Mouse (Mus musculus) heart, embryonic 15.5 days (tissue): ENCODE measurements around the gene Hectd1. TPM values are rescaled to one million over a fixed set of nuclear protein-coding genes. Genes with fewer than 3 reads are reported as not detected.
A peak's percentile ranks its signal among the peaks of the same experiment; 100 is the strongest.

Source experiments
- ATAC-seq: fragments of 200-750 bp; cut with Nextera tagmentation; replicated peaks from 2 replicates; pipeline ENCODE4 v1.8.0; 2017; ENCODE audit warnings: low read depth, moderate TSS enrichment; ENCODE audit not compliant: insufficient number of reproducible peaks, insufficient read depth, low FRiP score
- H3K27ac ChIP-seq: fragments of 300-500 bp; sonication (generic); 2 replicates; pipeline ENCODE4 v1.5.1; 2015; ENCODE audit warnings: mild to moderate bottlenecking, inconsistent platforms
- H3K27me3 ChIP-seq: fragments of 300-500 bp; sonication (generic); 2 replicates; pipeline ENCODE4 v1.6.1; 2015; ENCODE audit warnings: inconsistent platforms
- H3K36me3 ChIP-seq: fragments of 300-500 bp; sonication (generic); 2 replicates; pipeline ENCODE4 v1.6.1; 2015; ENCODE audit warnings: mild to moderate bottlenecking, inconsistent platforms
- H3K4me1 ChIP-seq: fragments of 300-500 bp; sonication (generic); replicated peaks from 2 replicates; pipeline ENCODE4 v1.6.1; 2015; ENCODE audit warnings: inconsistent platforms
- H3K4me2 ChIP-seq: fragments of 300-500 bp; sonication (generic); 2 replicates; pipeline ENCODE4 v1.6.1; 2015; ENCODE audit warnings: inconsistent platforms, mild to moderate bottlenecking, moderate library complexity
- H3K4me3 ChIP-seq: fragments of 300-500 bp; sonication (generic); 2 replicates; pipeline ENCODE4 v1.5.1; 2015; ENCODE audit warnings: mild to moderate bottlenecking, inconsistent platforms
- H3K9ac ChIP-seq: fragments of 300-500 bp; sonication (generic); 2 replicates; pipeline ENCODE4 v1.6.1; 2015; ENCODE audit warnings: mild to moderate bottlenecking, inconsistent platforms
- H3K9me3 ChIP-seq: fragments of 300-500 bp; sonication (generic); replicated peaks from 2 replicates; pipeline ENCODE4 v1.6.1; 2016; ENCODE audit warnings: inconsistent platforms
- WGBS: fragments of 180-500 bp; shearing (Covaris S2); methylation state at CpG from one replicate; pipeline ENCODE4 v1.1.7; 2015; ENCODE audit warnings: mixed read lengths; 5-methylcytosine and 5-hydroxymethylcytosine counted together
- polyA plus RNA-seq: library from polyadenylated mRNA; unstranded; fragments of >200 nt; fragmentation: Nextera tagmentation; extraction: Ambion mirVana; gene quantifications from 2 replicates; pipeline ENCODE4 v1.2.1, GENCODE M21; 2015

The Hectd1 gene
- polyA plus RNA-seq, 1 experiment from 2014 or later = 30.8 TPM

DNA sequence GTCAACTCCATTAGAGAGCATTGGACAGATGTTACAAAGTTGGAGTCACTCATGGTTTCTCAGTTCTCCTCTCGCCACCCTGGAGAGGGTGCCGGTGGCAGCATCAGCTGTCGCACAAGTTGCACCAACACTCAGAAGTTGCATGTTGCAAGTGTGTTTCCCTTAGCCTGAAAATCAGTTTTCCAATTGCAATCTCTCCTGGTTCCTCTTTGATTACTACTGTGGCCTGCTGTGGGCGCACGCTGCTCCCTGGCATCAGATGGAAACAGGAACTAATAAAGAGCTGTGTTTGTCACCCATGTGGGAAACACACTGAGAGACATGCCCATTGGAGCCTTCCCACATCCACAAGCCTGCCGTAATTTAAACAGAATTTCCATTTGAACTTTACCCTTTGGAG is 110.7 kb downstream of the Hectd1 start:
- Histone ChIP-seq H3K4me3 (no peak overlapping the region), H3K9ac (no peak overlapping the region), H3K4me1 (no peaks in the 10 kb centered on the region), H3K4me2 (no peak overlapping the region), H3K27ac (no peak overlapping the region), H3K9me3 (no peaks in the 10 kb centered on the region), H3K36me3 (peaks cover 9% of the 10 kb centered on the region; the same call in 1 of the 2 replicates), H3K27me3 (no peaks in the 10 kb centered on the region)
- no peak for ATAC-seq
- 91% methylated on average over 6 of the region's 6 CpGs for WGBS

DNA sequence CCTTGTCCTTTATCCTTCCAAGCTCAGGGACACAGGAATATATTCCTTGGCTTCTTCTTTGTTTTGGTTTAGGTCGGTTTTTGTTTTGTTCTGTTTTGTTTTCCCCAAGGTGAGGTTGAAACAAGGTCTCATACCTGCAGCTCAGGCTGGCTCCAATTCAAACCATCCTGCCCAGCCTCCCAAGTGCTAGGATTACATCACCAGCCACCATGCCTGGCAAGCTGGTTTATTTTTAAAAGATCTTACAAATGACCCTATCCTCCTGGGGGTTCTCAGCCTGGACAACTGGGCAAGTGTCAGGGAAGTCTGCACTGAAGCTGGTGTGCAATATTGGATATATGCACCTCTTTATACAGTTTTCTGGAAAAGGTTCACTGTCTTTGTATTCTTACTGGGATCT is 116.7 kb downstream of the Hectd1 start:
- H3K27ac ChIP-seq = no peak overlapping the region
- no peak for ATAC-seq
- WGBS = 66% methylated on average over 1 of the region's 1 CpGs
- no peak overlapping the region for H3K4me3 ChIP-seq
- no peak overlapping the region for H3K9ac ChIP-seq
- H3K36me3 ChIP-seq = no peaks in the 10 kb centered on the region
- no peaks in the 10 kb centered on the region for H3K9me3 ChIP-seq
- H3K27me3 ChIP-seq = no peaks in the 10 kb centered on the region
- peaks cover 16% of the 10 kb centered on the region for H3K4me1 ChIP-seq
- H3K4me2 ChIP-seq = no peak overlapping the region

- ATAC-seq = no peak
- no peaks in the 10 kb centered on the region for H3K27me3 ChIP-seq
- no peak overlapping the region for H3K4me2 ChIP-seq
- no peak overlapping the region for H3K4me3 ChIP-seq
- H3K36me3 ChIP-seq = no peaks in the 10 kb centered on the region
- 52% methylated on average over 5 of the region's 5 CpGs for WGBS
- peaks cover 16% of the 10 kb centered on the region for H3K4me1 ChIP-seq
- H3K9ac ChIP-seq = no peak overlapping the region
- H3K9me3 ChIP-seq = no peaks in the 10 kb centered on the region
- no peak overlapping the region for H3K27ac ChIP-seq
Measured at GRCm38 (mm10) chr12:51710154-51710553, 119.2 kb downstream of the Hectd1 start.

- Histone ChIP-seq H3K4me3 (no peak overlapping the region), H3K4me2 (no peak overlapping the region), H3K27me3 (no peaks in the 10 kb centered on the region), H3K36me3 (no peaks in the 10 kb centered on the region), H3K4me1 (peaks cover 16% of the 10 kb centered on the region), H3K9ac (no peak overlapping the region), H3K9me3 (no peaks in the 10 kb centered on the region), H3K27ac (no peak overlapping the region)
- 67% methylated on average over 3 of the region's 3 CpGs for WGBS
- no peak for ATAC-seq
Measured at GRCm38 (mm10) chr12:51709741-51710140, 119.6 kb downstream of the Hectd1 start.

DNA sequence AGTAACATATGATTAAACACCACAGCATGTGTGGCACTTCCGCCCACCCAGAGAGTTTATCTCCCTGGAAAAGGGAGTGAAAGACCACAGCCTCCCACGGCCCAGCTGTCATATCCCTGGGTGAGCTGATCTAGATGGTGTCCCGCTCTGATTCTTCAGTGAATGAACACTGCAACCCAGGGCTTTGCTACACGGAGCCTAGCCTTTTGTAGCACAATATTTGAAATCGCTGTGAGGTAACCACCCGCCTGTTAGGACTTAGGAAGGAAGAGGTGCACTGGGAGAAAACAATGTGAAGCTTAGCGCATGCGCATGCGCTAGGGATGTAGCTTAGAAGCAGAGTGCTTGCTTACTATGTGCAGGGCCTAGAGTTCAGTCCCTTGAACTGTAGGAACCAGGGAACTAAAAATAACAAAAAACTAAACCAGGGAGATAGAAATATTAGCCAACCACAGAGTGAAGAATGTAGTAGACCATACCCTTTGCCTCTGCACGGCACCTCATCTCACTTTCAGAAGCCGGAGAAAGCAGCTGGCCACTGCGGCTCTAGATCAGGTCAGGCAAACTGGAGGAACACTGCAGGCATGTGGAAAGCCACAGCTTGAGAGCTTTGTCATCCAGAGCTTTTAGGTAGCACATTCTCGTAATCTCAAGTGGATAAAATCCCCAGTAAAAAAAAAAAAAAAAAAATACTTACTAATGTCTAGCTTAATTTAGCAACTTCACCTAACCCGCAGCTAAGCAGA is 120.2 kb downstream of the Hectd1 start:
- 49% methylated on average over 14 of the region's 14 CpGs for WGBS
- Histone ChIP-seq H3K27ac (peak overlapping the region; percentile 64), H3K9ac (no peak overlapping the region), H3K4me3 (no peak overlapping the region), H3K4me1 (peaks cover 16% of the 10 kb centered on the region), H3K9me3 (no peaks in the 10 kb centered on the region), H3K36me3 (no peaks in the 10 kb centered on the region), H3K27me3 (no peaks in the 10 kb centered on the region), H3K4me2 (0 out of 2 replicates have a peak overlapping the region, but pooled peaks have one; percentile 13)
- 0 out of 2 replicates have a peak, but pooled peaks have one; percentile 25 for ATAC-seq

DNA sequence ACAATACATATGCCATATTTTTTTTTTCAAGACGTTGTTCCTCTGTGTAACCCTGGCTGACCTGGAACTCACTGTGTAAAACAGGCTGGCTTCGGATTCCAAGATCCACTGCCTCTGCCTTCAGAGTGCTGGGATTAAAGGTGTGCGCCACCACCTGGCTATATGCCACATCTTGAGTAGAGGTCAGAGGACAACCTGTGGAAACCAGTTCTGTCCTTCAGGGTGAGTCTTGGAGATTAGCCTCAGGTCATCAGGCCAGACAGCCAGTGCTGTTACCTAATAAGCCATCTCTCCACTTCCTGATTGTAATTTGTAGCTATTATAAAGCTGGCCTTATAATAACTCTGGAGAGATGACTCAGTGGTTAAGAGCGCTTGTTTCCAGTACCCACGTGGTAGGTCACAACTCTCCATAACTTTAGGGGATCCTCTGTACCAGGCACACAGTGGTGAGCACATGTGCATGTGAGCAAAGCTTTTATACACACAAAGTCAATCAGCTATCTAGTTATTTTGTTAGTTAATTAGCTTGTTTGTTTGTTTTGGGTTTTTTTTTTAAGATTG is 122.6 kb downstream of the Hectd1 start:
- Histone ChIP-seq H3K9ac (no peak overlapping the region), H3K36me3 (no peaks in the 10 kb centered on the region), H3K27ac (no peak overlapping the region), H3K4me2 (no peak overlapping the region), H3K9me3 (no peaks in the 10 kb centered on the region), H3K4me1 (peaks cover 23% of the 10 kb centered on the region), H3K4me3 (no peak overlapping the region), H3K27me3 (no peaks in the 10 kb centered on the region)
- 79% methylated on average over 5 of the region's 5 CpGs for WGBS
- no peak for ATAC-seq

GRCm38 (mm10) chr12:51705778-51706177 is 123.6 kb downstream of the Hectd1 start:
- H3K9ac ChIP-seq = no peak overlapping the region
- H3K9me3 ChIP-seq = no peaks in the 10 kb centered on the region
- H3K4me1 ChIP-seq = peaks cover 23% of the 10 kb centered on the region
- 55% methylated on average over 12 of the region's 12 CpGs for WGBS
- H3K36me3 ChIP-seq = no peaks in the 10 kb centered on the region
- H3K27me3 ChIP-seq = no peaks in the 10 kb centered on the region
- no peak for ATAC-seq
- H3K4me3 ChIP-seq = no peak overlapping the region
- no peak overlapping the region for H3K4me2 ChIP-seq
- no peak overlapping the region for H3K27ac ChIP-seq

- Histone ChIP-seq H3K27ac (no peak overlapping the region), H3K9me3 (no peaks in the 10 kb centered on the region), H3K4me1 (peaks cover 24% of the 10 kb centered on the region), H3K4me3 (no peak overlapping the region), H3K27me3 (no peaks in the 10 kb centered on the region), H3K36me3 (no peaks in the 10 kb centered on the region), H3K9ac (no peak overlapping the region), H3K4me2 (no peak overlapping the region)
- 71% methylated on average over 7 of the region's 7 CpGs for WGBS
- ATAC-seq = no peak
Measured at GRCm38 (mm10) chr12:51704572-51704971, 124.8 kb downstream of the Hectd1 start.

DNA sequence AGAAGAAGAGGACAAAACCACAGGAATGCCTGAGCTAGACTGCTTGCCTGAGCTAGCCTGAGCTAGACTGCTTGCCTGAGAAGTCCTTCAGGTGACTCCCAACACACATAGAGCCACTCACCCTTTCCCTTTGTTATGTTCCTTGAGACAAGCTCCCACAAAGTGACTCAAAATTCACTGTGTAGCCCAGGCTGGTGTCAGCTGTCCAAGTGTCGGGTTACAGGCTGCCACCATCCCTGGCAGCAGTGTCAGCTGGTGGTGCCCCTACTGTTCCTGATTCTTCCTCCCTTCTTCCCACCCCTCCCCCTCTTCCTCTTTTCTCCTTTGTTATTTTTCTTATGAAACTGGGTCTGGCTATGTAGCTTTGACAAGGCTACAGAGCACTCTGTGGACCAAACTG is 125.5 kb downstream of the Hectd1 start:
- H3K27me3 ChIP-seq = no peaks in the 10 kb centered on the region
- ATAC-seq = no peak
- H3K36me3 ChIP-seq = no peaks in the 10 kb centered on the region
- H3K27ac ChIP-seq = no peak overlapping the region
- no peaks in the 10 kb centered on the region for H3K9me3 ChIP-seq
- 43% methylated on average over 1 of the region's 1 CpGs for WGBS
- H3K9ac ChIP-seq = no peak overlapping the region
- peaks cover 18% of the 10 kb centered on the region for H3K4me1 ChIP-seq
- no peak overlapping the region for H3K4me3 ChIP-seq
- no peak overlapping the region for H3K4me2 ChIP-seq

GRCm38 (mm10) chr12:51701723-51702122 is 127.6 kb downstream of the Hectd1 start:
- peaks cover 16% of the 10 kb centered on the region for H3K4me1 ChIP-seq
- no peak overlapping the region for H3K9ac ChIP-seq
- no peak for ATAC-seq
- no peaks in the 10 kb centered on the region for H3K9me3 ChIP-seq
- no peaks in the 10 kb centered on the region for H3K36me3 ChIP-seq
- H3K4me2 ChIP-seq = no peak overlapping the region
- no peak overlapping the region for H3K27ac ChIP-seq
- H3K4me3 ChIP-seq = no peak overlapping the region
- no peaks in the 10 kb centered on the region for H3K27me3 ChIP-seq

DNA sequence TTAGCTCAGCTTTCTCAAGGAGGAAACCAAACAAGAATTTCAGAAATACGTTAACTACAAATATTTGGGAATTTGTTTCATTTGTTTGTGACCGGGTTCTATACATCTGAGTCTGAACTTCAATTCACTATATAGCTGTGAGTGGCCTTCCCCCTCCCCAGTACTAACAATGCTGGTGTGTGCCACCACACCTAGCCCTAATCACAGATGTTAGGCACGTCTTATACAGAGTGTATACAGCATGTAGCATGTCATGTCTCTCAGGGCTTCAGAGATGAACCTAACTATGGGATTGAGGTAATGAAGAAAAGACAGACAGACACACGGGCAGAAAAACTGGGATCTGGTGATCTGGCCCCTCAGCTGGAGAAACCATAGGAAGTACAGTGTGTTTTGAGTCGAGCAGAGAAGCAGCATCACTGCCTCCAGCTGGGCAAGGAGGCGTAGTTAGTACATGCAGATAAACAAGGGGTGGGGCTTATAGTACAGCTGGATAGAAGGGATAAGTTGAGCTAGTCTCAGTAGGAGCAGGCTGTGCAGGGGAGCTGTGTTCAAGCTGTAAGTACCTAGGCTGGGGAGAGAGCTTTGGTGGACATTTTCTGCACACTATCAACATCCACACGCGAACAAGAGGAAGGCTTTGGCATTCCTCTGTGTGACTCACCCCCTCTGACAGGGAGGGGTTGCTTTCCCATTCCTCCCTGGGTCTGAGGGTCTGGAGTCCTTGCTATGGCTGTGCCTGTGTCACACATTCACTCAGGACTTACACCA is 129.5 kb downstream of the Hectd1 start:
- WGBS = 44% methylated on average over 8 of the region's 8 CpGs
- H3K9ac ChIP-seq = peak overlapping the region; percentile 30; the same call in 1 of the 2 replicates
- H3K4me1 ChIP-seq = peaks cover 19% of the 10 kb centered on the region
- peak; percentile 68 for ATAC-seq
- H3K27ac ChIP-seq = peak overlapping the region; percentile 55
- H3K36me3 ChIP-seq = no peaks in the 10 kb centered on the region
- no peak overlapping the region for H3K4me3 ChIP-seq
- no peaks in the 10 kb centered on the region for H3K27me3 ChIP-seq
- H3K9me3 ChIP-seq = no peaks in the 10 kb centered on the region
- no peak overlapping the region for H3K4me2 ChIP-seq
